Mouse (Mus musculus): ENCODE results near the gene Mamstr. TPM values are rescaled to one million over a fixed set of nuclear protein-coding genes. Genes with fewer than 3 reads are reported as not detected.
A peak's percentile ranks its signal among the peaks of the same experiment; 100 is the strongest.
"Not testable (repeated sequence)": the region's sequence is repeated elsewhere in the genome, so short reads cannot be mapped to it uniquely, and the experiment has no call there.

Mamstr gene
- total RNA-seq, 2 experiments from 2014 or later, result 18.7 to 44.9 TPM

DNA sequence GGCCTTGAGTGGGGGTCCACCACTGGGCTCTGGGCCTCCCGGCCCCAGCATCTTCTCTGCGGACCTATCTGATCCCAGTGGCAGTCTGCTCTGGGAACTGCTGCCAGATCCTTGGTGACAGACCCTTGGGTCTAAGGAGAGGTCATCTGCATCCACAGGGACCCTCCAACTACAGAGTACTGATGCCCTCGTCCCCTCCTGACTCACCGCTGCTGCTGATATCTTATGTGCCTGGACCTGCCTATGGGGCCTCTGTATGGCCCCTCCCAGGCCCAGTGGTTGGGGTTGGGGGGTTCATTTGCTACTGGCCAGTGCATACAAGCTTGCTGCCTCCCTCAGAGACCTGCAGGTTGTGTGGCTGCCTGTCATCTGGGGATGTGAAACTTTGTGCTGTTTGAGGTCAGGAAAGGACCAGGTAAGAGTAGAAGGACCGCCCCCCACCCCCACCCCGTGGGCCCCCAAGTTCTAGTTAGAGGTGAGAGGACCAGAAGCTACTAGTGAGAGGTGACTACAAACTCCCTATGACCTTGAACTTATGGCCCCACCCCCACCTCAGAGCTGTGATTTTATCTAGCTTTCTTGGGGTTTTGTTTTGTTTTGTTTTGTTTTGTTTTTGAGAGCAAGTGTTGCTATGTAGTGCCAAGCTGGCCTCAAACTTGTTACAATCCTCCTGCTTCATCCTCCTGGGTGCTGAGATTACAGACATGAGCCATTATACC is 5.3 kb downstream of the Mamstr start:
- Histone ChIP-seq H3K27ac (peak overlapping the region; percentile 90), H3K4me3 (peak overlapping the region; percentile 73)
- DNase-seq, result no peak
- intact Hi-C loops (cut with DNase I), result no loop called here
- TF ChIP-seq CTCF (IDR thresholded peaks at IDR 0.05), result no peak

DNA sequence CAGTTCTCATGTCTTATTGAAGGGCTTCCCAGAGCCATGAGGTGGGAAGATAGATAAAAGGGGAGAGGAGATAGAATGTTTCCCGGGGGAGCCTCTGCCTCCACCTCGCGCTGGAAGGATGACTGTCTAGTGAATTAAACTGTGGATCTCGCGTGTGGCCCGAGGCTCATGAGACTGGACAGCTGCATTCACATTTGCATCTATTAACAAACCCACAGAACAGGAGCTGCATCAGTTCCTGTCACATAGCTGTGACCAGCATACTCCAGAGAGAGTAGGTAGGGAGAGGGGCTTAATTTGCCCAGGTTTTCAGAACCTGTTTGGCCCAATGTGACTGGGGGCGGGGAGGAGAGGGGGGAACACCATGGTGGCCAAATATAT is 5.8 kb downstream of the Mamstr start:
- no peak for TF ChIP-seq CTCF (IDR thresholded peaks at IDR 0.05)

DNA sequence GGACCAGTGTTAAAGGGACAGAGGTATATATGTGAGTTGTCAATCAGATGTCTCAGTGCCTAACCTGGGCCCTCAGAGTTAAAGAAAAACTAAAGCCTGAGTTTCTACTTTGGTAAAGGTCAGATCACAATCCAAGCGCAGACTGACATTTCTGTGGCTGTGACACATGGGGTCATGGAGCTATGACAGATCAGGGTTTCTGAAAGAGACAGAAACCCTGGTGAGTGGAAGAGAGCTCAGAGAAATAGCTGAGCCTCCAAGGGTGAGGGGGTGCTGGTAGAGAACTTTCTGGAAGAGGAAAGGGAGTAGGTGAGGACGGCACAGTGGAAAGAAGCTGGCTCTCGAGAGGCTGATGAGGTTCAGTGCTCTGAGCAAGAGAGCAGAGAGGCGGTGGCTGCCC is 6.9 kb downstream of the Mamstr start:
- intact Hi-C loops (cut with DNase I), result no loop called here

More for the DNA sequence above, 5.8 kb downstream of the Mamstr start:
- intact Hi-C loops (cut with DNase I), result no loop called here
- Histone ChIP-seq H3K27ac (peak overlapping the region; percentile 90), H3K4me3 (no peak overlapping the region)
- no peak for DNase-seq

DNA sequence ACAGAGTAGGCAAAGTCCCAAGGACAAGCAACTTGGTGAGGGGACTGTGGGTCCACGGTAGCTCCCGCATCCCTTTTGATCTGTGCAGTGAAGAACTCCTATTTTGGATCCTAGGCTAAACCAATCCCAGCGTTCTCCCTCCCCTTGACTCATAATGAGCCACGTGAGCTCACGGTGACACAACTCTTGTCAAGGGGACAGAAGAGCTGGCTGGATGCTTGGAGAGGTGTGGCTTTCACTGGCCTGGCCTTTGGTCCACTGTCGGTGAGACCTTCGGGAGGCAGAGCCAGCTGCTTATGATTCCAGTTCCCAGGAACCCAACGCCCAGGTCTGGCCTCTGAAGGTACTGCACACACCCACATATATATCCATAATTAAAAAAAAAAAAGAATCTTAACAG is 9.6 kb downstream of the Mamstr start:
- H3K4me3 ChIP-seq, result peak overlapping the region; percentile 51
- intact Hi-C loops (cut with DNase I), result no loop called here
- DNase-seq, result peak; percentile 84
- peak; percentile 19; the same call in 1 of the 2 replicates for TF ChIP-seq CTCF (IDR thresholded peaks at IDR 0.05)
- peak overlapping the region; percentile 86 for H3K27ac ChIP-seq

More for the DNA sequence above, 6.9 kb downstream of the Mamstr start:
- no peak overlapping the region for H3K4me3 ChIP-seq
- H3K27ac ChIP-seq, result peak overlapping the region; percentile 90
- no peak for DNase-seq
- no peak for TF ChIP-seq CTCF (IDR thresholded peaks at IDR 0.05)

DNA sequence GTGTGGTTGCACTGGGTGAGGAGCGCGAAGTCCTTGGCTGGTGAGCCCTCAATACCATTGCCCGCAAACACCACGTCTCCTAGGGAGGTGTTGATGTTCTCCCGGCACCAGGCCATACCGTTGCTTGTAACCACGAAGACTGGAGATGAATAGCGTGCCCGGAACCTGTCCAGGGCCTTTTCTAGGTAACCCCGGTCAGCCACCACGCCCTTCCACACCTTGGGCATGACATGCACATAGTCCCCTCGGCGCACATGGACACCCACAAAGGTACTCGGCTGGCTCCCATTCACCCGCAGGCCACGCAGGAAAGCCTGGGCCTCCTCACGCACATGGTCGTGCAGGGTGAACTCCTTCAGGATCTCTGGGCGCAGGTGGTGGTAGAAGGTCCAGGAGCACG is 10.7 kb downstream of the Mamstr start:
- H3K4me3 ChIP-seq; intact Hi-C loops (cut with DNase I): not testable (repeated sequence)
- peak overlapping the region; percentile 86 for H3K27ac ChIP-seq
- peak; percentile 32 for DNase-seq

DNA sequence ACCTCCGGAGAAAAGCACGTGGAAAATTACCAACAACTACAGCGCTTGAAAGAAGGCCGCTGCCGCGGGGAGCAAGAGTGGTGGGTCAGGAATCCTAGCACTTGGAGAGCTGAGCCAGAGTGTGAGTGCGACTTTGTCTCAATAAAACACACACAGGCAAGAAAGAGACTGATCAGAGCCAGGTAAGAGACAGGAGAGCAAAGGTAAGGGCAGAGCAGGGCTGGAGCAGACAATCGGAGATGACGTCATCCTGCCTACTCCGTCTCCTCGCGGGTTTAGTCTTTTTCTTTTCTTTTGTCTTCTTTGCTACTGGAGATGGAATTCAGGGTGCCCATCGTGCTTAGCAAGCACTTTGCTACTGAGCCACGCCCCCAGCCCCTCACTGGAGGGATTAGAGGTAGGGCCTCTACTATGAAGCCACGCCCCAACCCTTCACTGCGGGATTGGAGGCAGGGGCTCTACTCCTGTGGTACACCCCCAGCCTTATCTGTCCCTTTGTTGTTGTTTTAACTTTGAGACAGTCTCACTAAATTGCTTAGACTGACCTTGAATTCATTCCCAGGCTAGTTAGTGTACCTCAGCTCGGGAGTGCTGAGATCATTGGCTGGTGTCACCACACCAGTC is 14.8 kb downstream of the Mamstr start:
- Histone ChIP-seq H3K27ac (no peak overlapping the region), H3K4me3 (peak overlapping the region; percentile 2; the same call in 1 of the 2 replicates)
- TF ChIP-seq CTCF (IDR thresholded peaks at IDR 0.05), result no peak
- intact Hi-C loops (cut with DNase I), result no loop called here
- no peak for DNase-seq

DNA sequence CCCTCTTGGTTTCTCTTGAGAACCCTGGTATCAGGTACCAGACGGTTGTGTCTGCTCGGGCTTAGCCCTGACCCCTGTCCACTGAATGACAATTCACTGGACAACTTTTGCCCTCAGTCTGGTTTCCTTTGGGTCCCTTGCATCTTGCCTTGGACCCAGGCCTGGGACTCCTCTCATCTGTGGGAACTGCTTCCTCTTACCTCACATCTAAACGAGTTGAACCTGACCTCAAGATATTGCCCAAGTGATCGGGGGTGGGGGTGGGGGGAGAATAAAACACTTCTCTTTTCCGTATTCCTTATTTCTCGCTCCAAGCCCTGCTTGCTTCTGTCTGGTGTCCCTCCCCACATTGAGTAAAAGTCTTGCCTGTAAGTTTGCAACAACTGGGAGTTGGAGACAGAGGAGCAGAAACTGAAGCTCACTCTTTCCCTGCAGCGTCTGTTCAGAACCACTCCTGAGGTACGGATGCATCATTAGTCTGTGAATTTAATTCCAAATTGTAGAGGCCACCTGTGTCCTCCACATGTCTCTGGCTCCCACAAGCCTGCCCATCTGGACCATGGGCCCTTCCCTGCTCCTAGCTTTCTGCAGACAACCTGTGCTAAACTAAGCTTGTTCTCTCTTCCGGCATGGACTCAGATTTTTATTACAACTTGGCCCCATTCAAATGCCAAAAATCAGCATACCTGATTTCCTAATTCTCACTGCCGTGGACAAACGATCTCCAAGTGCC is 21.1 kb downstream of the Mamstr start:
- no peak for TF ChIP-seq CTCF (IDR thresholded peaks at IDR 0.05)
- no peak overlapping the region for H3K27ac ChIP-seq
- H3K4me3 ChIP-seq, result no peak overlapping the region
- no peak for DNase-seq
- intact Hi-C loops (cut with DNase I), result no loop called here

DNA sequence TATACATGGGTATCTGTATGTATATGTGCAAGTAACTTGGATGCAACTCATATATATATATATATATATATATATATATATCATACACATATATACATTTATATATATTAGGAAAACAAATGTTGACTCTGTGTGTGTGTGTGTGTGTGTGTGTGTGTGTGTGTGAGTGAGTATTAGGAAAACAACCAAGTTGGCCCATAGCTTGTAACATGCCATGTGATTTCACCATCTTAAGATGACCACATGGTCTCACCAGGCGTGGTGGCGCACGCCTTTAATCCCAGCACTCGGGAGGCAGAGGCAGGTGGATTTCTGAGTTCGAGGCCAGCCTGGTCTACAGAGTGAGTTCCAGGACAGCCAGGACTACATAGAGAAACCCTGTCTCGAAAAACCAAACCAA is 21.9 kb downstream of the Mamstr start:
- H3K27ac ChIP-seq; DNase-seq; intact Hi-C loops (cut with DNase I); H3K4me3 ChIP-seq: not testable (repeated sequence)

DNA sequence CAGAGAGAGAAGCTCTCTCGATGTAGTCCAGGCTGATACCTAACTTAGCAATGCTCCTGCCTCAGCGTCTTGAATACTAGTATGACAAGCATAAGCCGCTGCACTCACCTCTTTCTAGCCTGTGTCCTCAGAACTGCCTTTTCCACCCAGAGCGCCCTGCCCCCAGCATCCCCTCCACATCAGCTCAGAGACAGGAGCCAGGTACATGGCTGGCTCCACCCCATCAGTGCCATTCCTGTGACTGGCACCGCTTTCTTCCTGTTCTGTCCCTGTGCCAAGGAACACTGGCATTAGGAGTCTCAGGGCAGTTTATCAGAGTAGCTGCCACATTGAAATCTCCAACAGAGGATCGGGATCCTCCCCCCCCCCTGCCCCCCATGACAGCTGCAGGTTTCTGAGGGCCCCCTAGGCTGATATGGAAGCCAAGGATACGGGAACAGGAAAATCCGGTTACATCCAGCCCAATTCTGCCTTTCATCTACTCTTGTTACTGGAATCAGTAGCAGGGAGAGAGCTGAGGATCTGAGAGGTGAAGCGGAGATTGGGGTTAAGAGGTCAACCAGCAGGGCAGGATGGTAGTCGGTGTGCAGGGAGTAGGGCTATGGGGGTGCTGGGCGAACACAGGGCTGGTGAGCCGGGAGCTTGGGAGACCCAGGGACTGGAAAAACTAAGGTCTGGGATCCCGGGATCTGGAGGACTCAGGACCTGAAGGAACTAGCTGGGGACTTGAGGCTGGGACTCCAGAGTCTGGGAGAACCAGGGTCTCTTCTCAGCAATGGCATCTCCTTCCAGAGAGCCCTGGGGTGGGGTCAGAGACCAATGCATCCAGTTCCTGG is 25.7 kb downstream of the Mamstr start:
- no peak overlapping the region for H3K27ac ChIP-seq
- peak; percentile 11 for DNase-seq
- no peak overlapping the region for H3K4me3 ChIP-seq
- TF ChIP-seq CTCF (IDR thresholded peaks at IDR 0.05), result no peak
- intact Hi-C loops (cut with DNase I), result no loop called here

DNA sequence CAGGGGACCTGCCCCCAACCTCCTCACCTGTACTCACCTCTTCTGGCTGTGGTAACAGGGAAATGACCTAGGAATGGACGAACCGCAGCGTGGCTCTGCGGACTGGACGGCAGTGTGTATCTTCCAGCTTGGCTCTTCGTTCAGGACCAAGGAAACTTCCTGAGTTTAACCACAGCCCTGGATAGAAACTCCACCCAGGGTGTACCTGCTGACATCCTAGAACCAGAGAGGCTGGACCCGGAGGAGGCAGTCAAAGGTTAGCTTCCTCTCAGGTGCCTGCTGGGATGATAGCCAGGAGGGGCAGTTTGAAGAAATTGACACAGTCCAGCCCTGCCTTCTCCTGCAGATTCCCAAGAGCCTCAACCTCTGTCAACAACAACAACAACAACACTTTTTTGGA is 26.4 kb downstream of the Mamstr start, which contains the start of gene Fut2:
Fut2 (minus strand) TSS at position 234 of the 400 bp plus-strand sequence.
- TF ChIP-seq CTCF (IDR thresholded peaks at IDR 0.05), result no peak
- DNase-seq, result peak; percentile 8
- no peak within 1 kb of the TSS for H3K4me3 ChIP-seq
- H3K27ac ChIP-seq, result no peak within 1 kb of the TSS
- intact Hi-C loops (cut with DNase I), result no loop called here

DNA sequence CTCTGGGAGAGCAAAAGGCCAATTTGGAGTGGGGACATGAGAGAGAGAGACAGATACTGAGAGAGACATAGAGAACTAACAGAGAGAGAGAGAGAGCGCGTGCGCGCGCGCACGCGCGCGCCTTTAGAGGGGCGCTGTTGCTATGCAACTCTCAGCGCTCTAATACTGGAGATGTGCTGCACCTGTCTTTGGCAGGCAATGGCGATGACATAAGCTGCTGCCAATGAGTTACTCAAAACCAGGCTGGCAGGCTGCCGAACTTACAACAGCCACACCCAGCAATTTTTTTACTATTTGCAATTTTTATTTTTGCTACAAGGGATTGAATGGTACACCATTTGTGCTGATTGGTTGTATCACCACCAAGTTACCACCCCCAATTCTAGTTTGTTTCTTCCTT is 28.0 kb downstream of the Mamstr start:
- intact Hi-C loops (cut with DNase I), result no loop called here
- Histone ChIP-seq H3K4me3 (no peak overlapping the region), H3K27ac (no peak overlapping the region)
- peak; percentile 25 for DNase-seq
- TF ChIP-seq CTCF (IDR thresholded peaks at IDR 0.05), result no peak

DNA sequence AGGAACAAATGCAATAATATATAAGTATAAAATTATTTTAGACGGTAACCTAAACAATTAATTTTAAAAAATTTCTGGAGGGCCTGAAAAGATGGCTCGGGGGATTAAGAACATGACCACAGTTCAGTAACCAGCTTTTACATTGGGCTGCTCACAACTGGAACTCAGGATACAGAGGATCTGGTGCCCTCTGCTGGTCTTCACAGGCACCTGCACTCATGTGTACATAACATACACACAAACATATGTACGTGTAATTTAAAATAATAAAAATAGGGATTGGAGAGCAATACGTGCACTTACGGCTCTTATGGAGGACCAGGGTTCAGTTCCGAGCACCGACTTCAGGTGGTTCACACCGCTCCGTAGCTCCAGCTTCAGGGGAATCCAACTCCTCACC is 29.1 kb downstream of the Mamstr start:
- peak; percentile 3 for DNase-seq
- H3K4me3 ChIP-seq, result no peak overlapping the region
- peak; percentile 46 for TF ChIP-seq CTCF (IDR thresholded peaks at IDR 0.05)
- no peak overlapping the region for H3K27ac ChIP-seq
- intact Hi-C loops (cut with DNase I), result no loop called here
